Mouse (Mus musculus): ENCODE measurements around the gene Gsg1l.

GRCm38 (mm10) chr7:125828561-125828960 lies 253.7 kb downstream of the Gsg1l start:
- TF ChIP-seq POLR2A (IDR thresholded peaks at IDR 0.05; ENCODE audit: insufficient read depth, low read length) (no peak), CTCF (IDR thresholded peaks at IDR 0.05; ENCODE audit: low read depth, low read length) (no peak), EP300 (IDR thresholded peaks at IDR 0.05; ENCODE audit: insufficient read depth, low read depth, low read length) (no peak)

Data from ES-Bruce4 (cell line).